Mouse (Mus musculus): ENCODE data around the gene Ptx4. TPM values are rescaled to one million over a fixed set of nuclear protein-coding genes. Genes with fewer than 3 reads are reported as not detected.

Gene Ptx4
- polyA plus RNA-seq (2015; fragmentation: Nextera tagmentation; extraction: Ambion mirVana), result not detected in 2 replicates

- no peaks in the 10 kb centered on the region for H3K36me3 ChIP-seq (replicated peaks)
- no peaks in the 10 kb centered on the region for H3K27me3 ChIP-seq (replicated peaks)
- H3K27ac ChIP-seq, result no peak within 1 kb of the TSS
- no peaks in the 10 kb centered on the region for H3K9me3 ChIP-seq
- ATAC-seq (replicated peaks), result no peak
- peaks cover 6% of the 10 kb centered on the region for H3K4me1 ChIP-seq
- H3K4me2 ChIP-seq, result no peak within 1 kb of the TSS
- no peak within 1 kb of the TSS for H3K4me3 ChIP-seq
- WGBS, result 51% methylated on average over 3 of the region's 3 CpGs
- no peak within 1 kb of the TSS for H3K9ac ChIP-seq
Observed at GRCm38 (mm10) chr17:25120406-25120805, at the start of gene Ptx4. Gene Ptx4 (plus strand): TSS chr17:25120760.

GRCm38 (mm10) chr17:25076906-25077305 lies 43.7 kb upstream of the Ptx4 start:
- no peak overlapping the region for H3K27ac ChIP-seq

GRCm38 (mm10) chr17:25077771-25078372 lies 42.7 kb upstream of the Ptx4 start:
- WGBS, result 68% methylated on average over 13 of the region's 13 CpGs
- Histone ChIP-seq H3K4me2 (no peak overlapping the region), H3K9me3 (no peaks in the 10 kb centered on the region), H3K27ac (0 out of 2 replicates have a peak overlapping the region, but pooled peaks have one; percentile 25), H3K27me3 (replicated peaks) (no peaks in the 10 kb centered on the region), H3K4me3 (no peak overlapping the region), H3K36me3 (replicated peaks) (no peaks in the 10 kb centered on the region), H3K9ac (no peak overlapping the region), H3K4me1 (no peaks in the 10 kb centered on the region)
- no peak for ATAC-seq (replicated peaks)

More at GRCm38 (mm10) chr17:25076906-25077305, 43.7 kb upstream of the Ptx4 start:
- no peak for ATAC-seq (replicated peaks)
- no peak overlapping the region for H3K9ac ChIP-seq
- no peaks in the 10 kb centered on the region for H3K27me3 ChIP-seq (replicated peaks)
- WGBS, result 92% methylated on average over 4 of the region's 4 CpGs
- H3K9me3 ChIP-seq, result no peaks in the 10 kb centered on the region
- H3K36me3 ChIP-seq (replicated peaks), result no peaks in the 10 kb centered on the region
- H3K4me2 ChIP-seq, result no peak overlapping the region
- no peaks in the 10 kb centered on the region for H3K4me1 ChIP-seq
- no peak overlapping the region for H3K4me3 ChIP-seq

- Histone ChIP-seq H3K36me3 (replicated peaks) (no peaks in the 10 kb centered on the region), H3K27ac (no peak overlapping the region), H3K9me3 (no peaks in the 10 kb centered on the region), H3K4me1 (no peaks in the 10 kb centered on the region), H3K4me3 (peak overlapping the region; percentile 19), H3K27me3 (replicated peaks) (no peaks in the 10 kb centered on the region), H3K4me2 (no peak overlapping the region), H3K9ac (no peak overlapping the region)
- 87% methylated on average over 13 of the region's 13 CpGs for WGBS
- no peak for ATAC-seq (replicated peaks)
Observed at GRCm38 (mm10) chr17:25080210-25080609, 40.4 kb upstream of the Ptx4 start.

GRCm38 (mm10) chr17:25080960-25081381 lies 39.6 kb upstream of the Ptx4 start:
- Histone ChIP-seq H3K27ac (0 out of 2 replicates have a peak overlapping the region, but pooled peaks have one; percentile 29), H3K27me3 (replicated peaks) (no peaks in the 10 kb centered on the region), H3K4me1 (no peaks in the 10 kb centered on the region), H3K4me2 (no peak overlapping the region), H3K9me3 (no peaks in the 10 kb centered on the region), H3K4me3 (peak overlapping the region; percentile 19), H3K9ac (no peak overlapping the region), H3K36me3 (replicated peaks) (no peaks in the 10 kb centered on the region)
- ATAC-seq (replicated peaks), result no peak
- 79% methylated on average over 11 of the region's 11 CpGs for WGBS

- Histone ChIP-seq H3K4me3 (no peak overlapping the region), H3K27me3 (replicated peaks) (no peaks in the 10 kb centered on the region), H3K27ac (0 out of 2 replicates have a peak overlapping the region, but pooled peaks have one; percentile 1), H3K4me1 (no peaks in the 10 kb centered on the region), H3K9ac (no peak overlapping the region), H3K36me3 (replicated peaks) (no peaks in the 10 kb centered on the region), H3K9me3 (no peaks in the 10 kb centered on the region), H3K4me2 (no peak overlapping the region)
- 85% methylated on average over 14 of the region's 14 CpGs for WGBS
- ATAC-seq (replicated peaks), result no peak
Observed at GRCm38 (mm10) chr17:25082081-25082847, 38.3 kb upstream of the Ptx4 start.

GRCm38 (mm10) chr17:25082887-25083286 lies 37.7 kb upstream of the Ptx4 start:
- H3K9ac ChIP-seq, result no peak overlapping the region
- 78% methylated on average over 3 of the region's 3 CpGs for WGBS
- ATAC-seq (replicated peaks), result no peak
- no peaks in the 10 kb centered on the region for H3K4me1 ChIP-seq
- H3K4me2 ChIP-seq, result no peak overlapping the region
- H3K36me3 ChIP-seq (replicated peaks), result no peaks in the 10 kb centered on the region
- H3K4me3 ChIP-seq, result no peak overlapping the region
- H3K27ac ChIP-seq, result no peak overlapping the region
- H3K27me3 ChIP-seq (replicated peaks), result no peaks in the 10 kb centered on the region
- no peaks in the 10 kb centered on the region for H3K9me3 ChIP-seq

- H3K27ac ChIP-seq, result no peak within 1 kb of the TSS; the same call in 1 of the 2 replicates
- ATAC-seq (replicated peaks), result no peak
Observed at GRCm38 (mm10) chr17:25083444-25083931, 37.1 kb upstream of the Ptx4 start, which contains the start of gene Tmem204. Gene Tmem204 (minus strand): TSS chr17:25083591.

GRCm38 (mm10) chr17:25084835-25085385 lies 35.6 kb upstream of the Ptx4 start:
- no peak overlapping the region for H3K9ac ChIP-seq
- WGBS, result 80% methylated on average over 13 of the region's 13 CpGs
- H3K27ac ChIP-seq, result no peak overlapping the region
- no peaks in the 10 kb centered on the region for H3K27me3 ChIP-seq (replicated peaks)
- no peak for ATAC-seq (replicated peaks)
- H3K4me2 ChIP-seq, result no peak overlapping the region
- no peaks in the 10 kb centered on the region for H3K36me3 ChIP-seq (replicated peaks)
- H3K4me1 ChIP-seq, result no peaks in the 10 kb centered on the region
- H3K4me3 ChIP-seq, result no peak overlapping the region
- no peaks in the 10 kb centered on the region for H3K9me3 ChIP-seq

More at GRCm38 (mm10) chr17:25083444-25083931, 37.1 kb upstream of the Ptx4 start, which contains the start of gene Tmem204:
- Histone ChIP-seq H3K4me2 (no peak within 1 kb of the TSS), H3K9ac (no peak within 1 kb of the TSS), H3K9me3 (no peaks in the 10 kb centered on the region), H3K36me3 (replicated peaks) (no peaks in the 10 kb centered on the region), H3K4me3 (no peak within 1 kb of the TSS), H3K27me3 (replicated peaks) (no peaks in the 10 kb centered on the region), H3K4me1 (no peaks in the 10 kb centered on the region)
- WGBS, result 71% methylated on average over 7 of the region's 7 CpGs

GRCm38 (mm10) chr17:25086724-25087123 lies 33.8 kb upstream of the Ptx4 start:
- no peak for ATAC-seq (replicated peaks)
- Histone ChIP-seq H3K4me2 (no peak overlapping the region), H3K27ac (no peak overlapping the region), H3K9me3 (no peaks in the 10 kb centered on the region), H3K4me1 (no peaks in the 10 kb centered on the region), H3K27me3 (replicated peaks) (no peaks in the 10 kb centered on the region), H3K36me3 (replicated peaks) (no peaks in the 10 kb centered on the region), H3K4me3 (no peak overlapping the region), H3K9ac (no peak overlapping the region)
- WGBS, result 95% methylated on average over 7 of the region's 7 CpGs

GRCm38 (mm10) chr17:25089158-25089557 lies 31.4 kb upstream of the Ptx4 start:
- Histone ChIP-seq H3K9ac (no peak overlapping the region), H3K4me3 (no peak overlapping the region), H3K36me3 (replicated peaks) (0 out of 2 replicates have a peak, but pooled peaks cover 7% of the 10 kb centered on the region), H3K4me2 (no peak overlapping the region), H3K9me3 (no peaks in the 10 kb centered on the region), H3K4me1 (no peaks in the 10 kb centered on the region), H3K27ac (no peak overlapping the region), H3K27me3 (replicated peaks) (no peaks in the 10 kb centered on the region)
- WGBS, result 94% methylated on average over 10 of the region's 10 CpGs
- ATAC-seq (replicated peaks), result no peak

GRCm38 (mm10) chr17:25090450-25090849 lies 30.1 kb upstream of the Ptx4 start:
- Histone ChIP-seq H3K4me3 (no peak overlapping the region), H3K9me3 (no peaks in the 10 kb centered on the region), H3K9ac (no peak overlapping the region), H3K4me2 (no peak overlapping the region), H3K27ac (no peak overlapping the region), H3K27me3 (replicated peaks) (no peaks in the 10 kb centered on the region), H3K4me1 (no peaks in the 10 kb centered on the region), H3K36me3 (replicated peaks) (0 out of 2 replicates have a peak, but pooled peaks cover 7% of the 10 kb centered on the region)
- no peak for ATAC-seq (replicated peaks)
- whole genome bisulfite sequencing, result 94% methylated on average over 10 of the region's 10 CpGs
